Mouse (Mus musculus) spleen, postnatal 14 days (tissue): Measurements from ENCODE around the gene Pde4d.

ENCODE experiments used
- DNase-seq, 2 experiments: peaks; one replicate each; pipeline ENCODE4 v3.0.0; 2021 to 2022; ENCODE audit warnings: low spot score in 2 of 2

Pde4d gene

DNA sequence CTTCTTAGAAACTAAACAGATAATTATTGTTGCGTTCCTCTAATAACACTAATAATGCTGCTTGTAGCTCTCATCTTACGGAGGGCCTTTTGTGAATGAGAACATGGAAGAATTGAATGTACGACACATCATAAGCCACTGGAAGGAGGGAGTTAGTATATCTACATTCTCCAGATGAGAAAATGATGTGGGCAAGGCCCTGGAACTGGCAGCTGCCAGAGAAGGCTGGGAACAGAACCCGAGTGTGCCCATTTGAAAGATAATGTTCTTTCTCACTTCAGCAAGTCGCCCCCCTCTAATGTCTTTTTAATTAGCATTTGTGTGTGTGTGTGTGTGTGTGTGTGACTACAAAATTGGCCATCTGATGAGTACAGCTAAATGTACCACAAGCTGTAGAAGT lies 1240.8 kb downstream of the Pde4d start:
- DNase-seq = no peak

DNA sequence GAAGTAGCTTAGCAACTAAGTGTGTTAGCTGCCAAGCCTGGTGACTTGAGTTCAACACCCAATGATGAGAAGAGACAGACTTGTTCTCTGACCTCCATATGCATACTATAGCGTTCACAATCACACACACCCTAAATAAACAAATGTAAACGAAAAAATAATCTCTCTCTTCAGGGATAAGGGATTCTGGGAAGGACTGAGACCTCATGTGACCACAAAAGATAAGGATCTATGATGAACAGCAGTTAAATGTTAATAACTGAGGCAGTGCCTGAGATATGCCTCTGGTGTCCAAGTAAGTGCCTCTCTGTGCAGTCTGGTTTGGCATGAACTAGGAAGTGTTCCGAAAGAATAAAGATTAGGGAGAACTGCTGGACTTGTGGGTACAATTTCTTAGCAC lies 1243.1 kb downstream of the Pde4d start:
- no peak for DNase-seq

DNA sequence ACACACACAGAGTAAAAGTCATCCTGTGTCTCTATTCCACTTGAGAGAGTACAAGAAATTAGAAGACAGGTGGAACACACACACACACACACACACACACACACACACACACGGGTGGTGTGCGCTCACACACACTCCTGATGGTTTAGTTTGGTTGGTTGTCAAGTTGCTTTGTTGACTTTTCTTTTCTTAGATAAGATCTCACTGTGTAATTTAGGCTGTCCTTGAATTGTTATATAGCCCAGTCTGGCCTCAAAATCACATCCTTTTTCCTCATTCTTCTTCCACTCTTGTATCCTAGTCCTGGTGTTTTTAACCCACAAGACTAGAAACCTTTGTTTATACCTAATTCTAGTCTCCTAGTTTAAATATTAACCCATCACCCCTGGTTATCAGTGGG lies 1244.0 kb downstream of the Pde4d start:
- DNase-seq = no peak

DNA sequence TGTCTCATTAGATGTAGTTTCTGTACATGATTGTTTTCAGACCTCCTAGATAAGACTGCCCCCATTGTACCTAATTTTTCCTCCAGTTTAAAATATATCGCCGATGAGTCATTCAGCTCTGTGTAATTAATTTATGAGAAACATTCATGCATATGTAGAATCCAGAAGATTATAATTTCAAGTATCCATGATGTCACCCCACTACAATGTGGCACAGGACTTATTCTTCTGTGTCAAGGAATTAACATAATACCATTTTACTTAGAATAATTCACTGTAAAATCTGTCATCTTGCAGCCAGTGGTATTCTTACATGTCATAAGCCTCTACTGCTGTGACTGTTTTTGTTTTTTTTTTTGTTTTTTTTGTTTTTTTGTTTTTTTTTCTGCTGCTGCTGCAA lies 1244.5 kb downstream of the Pde4d start:
- no peak for DNase-seq

DNA sequence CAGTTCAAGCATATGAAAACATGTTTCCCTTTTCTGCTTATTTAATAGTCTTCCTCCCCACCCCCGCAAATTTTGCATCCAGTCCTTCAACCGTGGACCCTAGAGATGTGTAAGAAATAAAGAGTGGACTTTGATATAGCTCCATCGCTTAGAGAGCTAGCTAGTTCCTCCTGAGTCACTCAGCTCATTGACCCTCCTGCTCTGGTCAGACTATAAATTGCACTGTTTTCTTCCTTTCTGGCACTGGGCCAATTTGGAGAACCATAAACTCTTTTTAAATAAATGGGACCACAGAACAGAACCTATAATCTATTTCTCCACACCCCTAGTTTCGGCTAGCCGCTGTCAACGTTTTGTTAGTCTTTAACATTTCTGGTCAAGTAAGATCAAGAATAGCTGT lies 1245.3 kb downstream of the Pde4d start:
- DNase-seq = no peak

DNA sequence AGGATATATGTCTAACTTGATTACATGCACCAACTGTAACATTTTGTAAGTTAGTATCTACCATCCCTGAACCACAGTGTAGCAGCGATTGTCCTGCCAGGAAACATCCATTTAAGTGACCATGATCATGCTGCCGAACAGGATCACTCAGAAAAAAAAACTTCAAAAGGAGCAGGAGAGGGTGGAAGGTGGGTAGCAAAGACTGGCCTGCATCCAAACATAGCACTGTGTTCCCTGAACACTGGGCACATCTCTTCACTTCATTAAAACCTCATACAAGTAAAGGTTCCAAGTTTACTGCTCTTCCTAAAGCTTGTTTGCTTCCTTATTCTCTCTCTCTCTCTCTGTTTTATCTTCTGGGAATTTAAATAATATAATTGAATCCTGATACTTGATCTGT lies 1256.4 kb downstream of the Pde4d start:
- DNase-seq = no peak

DNA sequence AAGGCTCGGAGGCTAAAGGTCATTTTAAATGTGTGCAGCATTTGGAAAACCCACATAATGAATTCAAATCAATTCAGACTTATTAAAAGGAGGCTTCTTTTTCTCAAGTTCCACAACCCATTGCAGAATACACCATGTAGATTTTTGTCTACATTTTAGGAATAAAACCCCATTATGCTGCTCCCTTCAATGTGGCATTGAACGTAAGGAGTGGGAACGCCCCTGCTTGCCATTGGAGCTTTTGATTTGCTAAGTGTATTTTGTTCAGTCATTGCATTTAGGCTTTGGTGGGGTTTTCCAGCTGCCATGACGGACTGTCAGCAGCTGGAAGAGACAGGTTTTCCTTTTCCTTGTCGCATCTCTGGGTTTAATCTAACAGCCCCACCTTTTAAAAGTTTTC lies 1256.8 kb downstream of the Pde4d start:
- no peak for DNase-seq

DNA sequence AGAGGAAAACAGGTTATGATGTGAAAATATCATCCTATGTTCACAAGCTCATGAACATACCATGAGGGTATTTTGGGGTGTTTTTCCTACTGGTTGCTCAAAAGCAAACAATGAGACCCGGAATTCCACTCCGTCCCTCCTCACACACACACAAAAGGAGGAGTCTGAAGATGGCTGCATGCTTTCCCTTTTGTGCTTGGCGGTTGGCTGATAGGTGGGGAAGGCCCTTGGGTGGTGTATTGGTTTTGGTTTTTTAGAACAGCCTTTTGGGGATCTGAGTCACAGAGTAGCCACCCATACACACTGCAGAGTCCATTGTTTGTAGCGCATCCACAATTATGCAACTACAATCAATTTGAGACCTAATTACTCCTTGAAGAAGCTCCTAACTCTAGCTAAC lies 1257.4 kb downstream of the Pde4d start:
- DNase-seq = no peak

DNA sequence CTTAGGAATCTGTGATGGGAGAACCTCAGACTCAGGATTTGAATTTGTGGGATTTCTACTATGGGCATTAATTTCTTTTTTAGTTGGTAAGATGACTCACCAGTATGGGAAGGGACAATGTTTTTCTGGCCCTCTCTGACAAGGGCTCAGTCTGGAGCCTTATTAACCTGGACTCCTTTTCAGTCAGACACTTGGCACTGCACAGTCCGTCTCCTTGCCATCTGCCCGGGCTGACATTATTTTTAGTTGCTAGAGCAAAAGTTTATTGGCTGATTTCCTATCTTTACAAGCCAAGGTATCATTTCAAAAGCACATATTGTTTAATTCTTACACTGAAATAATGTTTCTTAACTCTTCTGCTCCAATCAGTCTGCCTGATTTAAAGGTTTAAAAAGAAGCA lies 1258.6 kb downstream of the Pde4d start:
- DNase-seq = no peak

DNA sequence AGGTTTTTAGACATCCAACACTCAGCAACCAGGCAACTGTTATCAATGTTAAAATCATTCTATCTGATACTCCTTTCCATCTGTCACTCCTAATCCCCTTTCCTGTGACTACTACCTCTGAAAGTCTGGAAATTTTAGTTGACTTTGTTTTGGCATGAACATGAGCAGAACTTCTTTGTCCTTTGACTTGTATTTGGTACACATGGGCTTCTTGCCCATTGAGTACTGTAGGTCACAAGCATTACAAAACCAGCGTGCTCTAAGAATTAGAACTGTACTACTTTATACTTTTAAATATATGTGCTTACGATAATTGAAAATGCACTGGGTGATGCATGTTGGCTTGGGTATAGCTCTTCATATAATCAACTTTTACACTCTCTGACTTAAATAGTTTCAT lies 1264.8 kb downstream of the Pde4d start:
- DNase-seq = no peak

DNA sequence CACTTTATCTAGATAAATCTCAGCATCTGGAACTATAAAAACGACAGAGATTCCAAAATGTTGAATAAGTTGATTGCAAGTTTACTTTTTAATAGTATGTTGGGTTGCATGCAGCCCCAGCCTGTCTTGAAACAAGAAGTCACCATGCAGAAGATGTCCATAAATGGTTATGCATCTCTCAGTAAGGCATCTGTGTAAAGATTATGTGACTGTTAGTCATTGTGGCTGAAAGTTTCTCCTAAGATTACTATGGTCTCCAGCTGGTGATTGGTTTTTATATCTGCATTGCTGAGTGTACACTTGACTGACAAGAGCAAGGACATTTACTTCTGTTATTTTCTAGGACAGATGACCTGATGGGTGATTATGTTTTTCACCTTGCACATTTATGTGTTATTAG lies 1265.6 kb downstream of the Pde4d start:
- DNase-seq = no peak

DNA sequence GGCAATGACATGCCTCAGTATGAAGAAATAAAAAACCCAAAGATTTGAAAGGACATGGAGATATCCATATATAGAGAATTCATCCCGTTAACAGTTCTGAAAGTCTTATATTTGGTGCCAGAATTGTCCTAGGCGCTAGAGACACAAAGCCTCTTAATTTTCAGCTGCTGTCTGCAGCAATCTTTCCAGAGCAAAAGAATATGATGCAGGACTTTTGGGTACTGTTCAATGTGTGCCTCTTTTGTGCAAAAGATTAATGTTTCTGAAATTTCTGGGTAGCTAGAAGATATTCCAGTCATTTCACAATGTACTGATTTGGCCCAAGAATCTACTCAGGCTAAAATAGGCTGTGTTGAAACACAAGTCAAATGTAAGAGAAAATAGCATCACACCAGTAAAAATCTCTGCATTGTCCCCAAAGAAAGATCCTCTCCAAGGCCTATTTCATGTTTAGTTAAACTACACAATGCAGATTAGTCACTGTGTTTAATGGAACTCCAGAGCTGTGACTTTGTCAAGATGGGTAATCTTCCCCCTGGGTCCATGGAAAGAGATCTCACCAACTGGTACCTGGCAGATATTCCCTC lies 1270.5 kb downstream of the Pde4d start:
- no peak for DNase-seq

DNA sequence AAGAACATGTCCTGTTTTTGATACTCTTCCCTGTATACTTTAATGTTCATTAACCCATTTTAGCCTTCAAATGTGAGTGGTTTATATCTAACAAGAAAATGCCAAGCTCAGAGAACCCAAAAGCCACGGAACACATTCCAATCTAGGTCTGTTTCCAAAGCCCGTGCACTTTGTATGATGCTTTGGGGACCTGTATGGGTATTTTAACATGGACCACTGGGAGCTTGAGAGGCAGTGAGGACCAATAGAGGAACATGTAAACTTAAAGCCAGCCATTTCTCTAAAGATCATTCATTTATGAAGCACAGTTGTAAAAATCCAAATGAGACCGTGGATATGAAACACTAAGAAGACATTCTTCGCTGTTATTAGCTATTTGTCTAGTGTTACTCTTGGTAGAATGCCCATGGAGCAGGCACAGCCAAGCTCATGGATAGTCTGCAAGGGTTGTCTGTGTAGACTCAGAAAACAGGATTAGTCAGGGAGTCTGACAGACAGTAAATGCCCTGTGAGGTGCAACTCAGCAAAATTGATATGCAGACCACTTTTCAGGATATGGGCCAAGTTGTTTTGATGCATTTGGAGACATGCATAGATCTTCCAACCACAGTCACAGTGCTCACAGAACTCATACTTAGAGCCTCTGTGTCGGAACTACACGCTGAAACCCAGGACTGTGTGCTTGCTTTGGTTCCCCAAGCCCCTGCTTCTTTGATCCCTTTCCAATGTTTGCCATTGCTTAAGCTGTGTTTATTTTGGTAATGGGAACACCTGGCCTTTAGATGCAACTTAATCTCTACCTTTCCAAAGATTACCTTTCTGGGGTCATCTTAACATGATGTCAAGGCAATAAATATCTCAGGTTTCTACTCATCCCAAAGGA lies 1272.7 kb downstream of the Pde4d start:
- no peak for DNase-seq

DNA sequence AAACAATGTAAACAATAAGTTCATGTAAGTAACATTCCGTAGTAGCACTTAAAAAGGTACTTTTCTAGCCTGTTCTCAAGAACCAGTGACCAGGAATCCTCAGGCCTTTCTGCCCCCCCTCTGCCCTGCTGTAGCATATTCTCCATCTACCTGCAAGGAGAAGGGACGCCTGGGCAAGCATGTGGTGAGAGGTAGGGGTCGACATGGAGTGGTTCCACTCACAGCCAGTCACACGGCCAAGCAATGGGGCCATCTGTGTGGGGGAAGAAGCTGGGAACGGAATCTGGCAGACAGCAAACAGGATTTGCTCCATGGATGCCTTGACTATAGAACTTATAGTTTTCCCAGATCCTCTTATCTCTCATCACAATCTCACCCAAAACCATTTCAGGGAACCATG lies 1277.6 kb downstream of the Pde4d start:
- DNase-seq = no peak

DNA sequence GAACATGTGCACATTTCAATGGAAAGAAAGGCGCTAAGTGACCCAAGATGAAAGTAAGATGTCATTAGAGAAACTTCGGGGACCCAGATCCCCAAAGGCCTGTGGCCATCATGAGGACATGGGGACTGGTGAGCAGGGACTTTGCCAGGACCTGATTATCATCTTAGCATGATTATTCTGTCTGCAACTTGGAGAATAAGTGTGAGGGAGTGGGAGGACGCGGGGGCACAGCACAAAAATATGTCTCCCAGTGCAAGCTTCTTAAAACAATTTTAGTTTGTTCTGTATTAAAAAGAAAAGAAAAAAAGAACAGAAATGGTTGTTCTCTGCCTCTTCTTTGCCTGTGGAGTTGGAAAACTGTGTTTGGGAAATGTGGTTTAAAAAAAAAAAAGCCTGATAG lies 1279.9 kb downstream of the Pde4d start:
- DNase-seq = no peak

DNA sequence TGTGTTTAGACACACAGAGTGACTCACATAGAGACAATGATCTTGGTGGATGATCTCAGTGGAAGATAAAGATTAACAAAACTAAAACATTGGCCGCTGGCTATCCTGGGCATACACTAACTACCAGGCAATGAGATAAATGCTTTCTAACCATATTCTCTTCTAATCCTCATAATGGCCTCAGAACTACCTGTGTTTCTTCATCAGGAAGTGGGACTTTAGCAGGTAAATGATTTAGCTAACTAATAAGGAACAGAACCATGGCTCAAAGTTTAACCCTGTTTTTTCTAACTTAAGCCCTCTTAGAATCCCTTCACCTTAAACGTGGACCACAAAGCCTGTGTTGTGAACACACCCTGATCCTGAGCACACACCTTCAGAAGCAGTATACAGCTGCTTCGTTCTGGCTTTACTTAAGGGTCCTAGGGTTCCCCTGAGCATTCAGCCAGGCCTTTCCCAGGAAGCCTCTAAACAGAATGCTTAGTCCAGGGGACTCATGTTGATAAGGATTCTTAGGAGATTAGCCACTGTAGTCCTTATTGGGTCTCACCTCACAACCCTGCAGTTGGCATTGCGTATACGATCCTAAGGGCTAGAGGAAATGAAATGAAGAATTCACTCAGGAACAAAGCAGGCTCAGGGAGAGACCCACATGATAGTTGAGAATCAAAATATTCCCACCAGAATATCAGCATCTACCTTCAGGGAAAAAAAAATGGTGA lies 1283.1 kb downstream of the Pde4d start:
- no peak for DNase-seq

DNA sequence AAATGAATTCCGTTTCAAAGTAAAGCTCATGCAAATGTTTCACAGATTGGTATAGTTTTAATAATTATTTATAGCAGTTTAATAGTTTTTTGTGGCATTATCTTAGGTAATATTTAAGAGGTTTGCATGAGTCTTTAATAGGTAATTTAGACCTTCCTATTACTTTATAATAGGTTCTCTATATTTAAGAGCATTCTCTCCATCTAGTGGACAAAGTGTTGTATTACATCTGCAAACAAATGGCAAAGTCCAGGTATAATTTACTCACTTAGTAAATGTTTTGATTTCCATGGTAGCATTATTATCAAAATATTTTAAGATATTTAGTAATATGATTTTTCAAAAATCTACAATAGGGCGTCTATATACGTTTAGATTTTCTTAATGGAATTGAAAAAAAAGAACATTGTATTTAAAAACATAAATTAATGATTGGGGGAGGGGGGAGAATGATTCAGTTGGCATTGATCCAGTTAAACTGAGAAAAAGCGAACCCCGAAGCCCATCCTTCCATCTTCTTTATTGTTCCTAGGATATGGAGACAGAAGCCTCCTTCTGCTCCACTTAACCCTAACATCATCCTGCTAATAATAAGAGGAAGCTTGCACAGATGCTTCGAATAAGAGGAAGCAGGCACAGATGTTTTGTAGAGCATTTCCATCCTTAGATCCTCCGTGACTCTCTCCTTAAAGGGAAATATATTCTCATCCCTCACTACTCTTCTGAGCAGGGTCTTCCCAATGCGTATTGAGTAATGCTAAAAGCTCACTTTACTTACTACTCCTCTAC lies 1286.7 kb downstream of the Pde4d start:
- DNase-seq = no peak

DNA sequence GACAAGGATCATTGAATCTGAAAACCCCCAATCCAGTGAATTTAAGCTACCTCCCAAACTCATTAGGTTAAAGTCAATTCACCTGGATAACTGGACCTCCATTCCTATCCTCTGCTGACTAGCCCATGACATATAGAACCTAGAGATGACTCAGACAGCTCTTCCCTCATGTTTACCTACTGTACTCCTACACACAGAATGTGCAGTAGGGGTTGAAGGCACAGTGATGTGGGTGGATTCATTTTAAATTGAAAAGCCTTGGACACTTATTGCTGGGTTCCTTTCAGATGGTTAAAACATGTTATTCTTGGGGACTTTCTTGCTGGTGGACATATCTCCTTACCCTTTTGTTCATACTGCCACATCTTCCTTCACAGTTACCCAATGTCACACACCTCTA lies 1296.7 kb downstream of the Pde4d start:
- no peak for DNase-seq

DNA sequence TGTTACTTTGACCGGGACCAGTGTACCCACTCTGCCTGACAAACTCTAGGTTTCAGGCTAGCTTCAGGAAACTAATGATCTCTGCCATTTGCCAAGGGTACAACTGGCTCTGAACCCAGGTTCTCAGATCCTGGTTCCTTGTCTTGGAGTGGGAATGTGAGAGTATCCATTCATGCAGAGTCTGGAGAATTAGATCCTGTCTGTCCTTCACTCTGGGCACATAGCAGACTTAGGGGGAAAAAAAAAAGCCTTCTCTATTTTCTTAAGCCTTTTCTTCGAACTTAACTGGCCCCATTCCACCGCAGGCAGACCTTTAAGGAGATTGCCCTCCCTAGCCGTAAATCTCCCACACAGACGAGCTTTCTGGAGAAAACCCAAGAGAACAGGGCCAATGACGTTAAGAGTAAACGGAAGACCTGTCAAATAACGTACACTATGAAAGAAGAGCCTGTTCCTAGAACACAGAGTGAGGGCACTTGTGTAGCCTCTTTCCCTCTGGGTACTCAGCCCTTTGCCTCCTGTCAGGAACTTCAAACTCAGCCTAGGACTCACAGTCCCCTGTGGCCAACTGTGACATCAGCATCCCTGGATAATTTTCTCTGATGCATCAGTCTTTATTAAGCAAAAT lies 1302.6 kb downstream of the Pde4d start:
- DNase-seq = no peak

DNA sequence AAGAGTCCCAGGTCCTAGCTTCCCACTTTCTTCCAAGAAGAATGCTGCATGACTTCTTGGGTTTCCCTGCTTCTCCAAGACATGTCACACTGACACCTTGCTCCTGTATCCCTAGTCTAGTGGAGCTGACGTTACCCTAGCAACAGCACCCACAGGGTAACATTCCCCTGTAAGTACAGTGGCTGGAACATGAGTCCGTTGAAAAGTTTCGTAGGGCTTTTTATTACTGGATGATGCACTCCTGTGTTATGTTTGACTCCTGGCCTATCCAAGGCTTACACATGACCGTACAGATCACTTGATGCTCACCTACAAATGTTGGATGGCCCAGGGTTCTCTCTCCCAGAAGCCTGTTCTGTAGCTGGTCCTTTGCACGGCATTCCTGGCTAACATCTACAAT lies 1307.1 kb downstream of the Pde4d start:
- DNase-seq = no peak

DNA sequence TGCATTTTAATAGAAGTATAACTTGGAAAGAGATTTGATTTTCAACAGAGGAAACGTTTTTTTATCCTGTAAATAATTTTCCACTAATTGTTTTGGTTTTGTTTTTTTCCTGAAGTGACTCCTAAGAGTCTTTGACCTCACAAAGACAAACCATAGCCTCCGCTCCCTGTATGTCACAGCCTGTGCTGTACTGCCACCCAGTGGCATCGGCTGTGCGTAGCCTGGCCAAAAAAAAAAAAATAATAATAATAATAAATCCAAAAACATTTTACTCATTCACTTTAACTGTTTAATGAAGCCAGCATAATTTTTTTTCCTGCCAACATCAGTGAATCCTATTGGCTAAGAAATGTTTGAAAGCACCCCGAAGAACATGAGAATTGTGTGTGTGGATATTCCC lies 1309.5 kb downstream of the Pde4d start:
- DNase-seq = no peak

DNA sequence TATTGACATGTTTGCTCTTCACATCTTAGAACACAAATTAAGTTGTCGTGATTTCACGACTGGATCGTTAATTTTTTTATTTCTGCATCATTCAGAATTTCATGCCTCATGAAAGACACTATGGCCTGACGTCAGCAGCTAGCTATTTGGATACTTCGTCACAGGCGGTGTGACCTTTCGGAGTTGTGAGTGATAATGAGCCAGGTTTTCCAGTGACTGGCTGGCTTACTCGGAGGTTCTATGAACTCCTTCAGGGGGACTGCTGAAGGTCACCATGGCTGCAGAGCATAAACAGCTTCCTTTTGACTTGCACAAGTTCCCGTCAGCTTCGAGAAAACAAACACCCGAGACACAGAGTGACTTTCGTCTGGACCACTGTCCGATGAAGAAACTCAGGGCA lies 1311.3 kb downstream of the Pde4d start:
- no peak for DNase-seq
